22 mouse cellular contexts compared by ENCODE assay signal in the genomic region with DNA sequence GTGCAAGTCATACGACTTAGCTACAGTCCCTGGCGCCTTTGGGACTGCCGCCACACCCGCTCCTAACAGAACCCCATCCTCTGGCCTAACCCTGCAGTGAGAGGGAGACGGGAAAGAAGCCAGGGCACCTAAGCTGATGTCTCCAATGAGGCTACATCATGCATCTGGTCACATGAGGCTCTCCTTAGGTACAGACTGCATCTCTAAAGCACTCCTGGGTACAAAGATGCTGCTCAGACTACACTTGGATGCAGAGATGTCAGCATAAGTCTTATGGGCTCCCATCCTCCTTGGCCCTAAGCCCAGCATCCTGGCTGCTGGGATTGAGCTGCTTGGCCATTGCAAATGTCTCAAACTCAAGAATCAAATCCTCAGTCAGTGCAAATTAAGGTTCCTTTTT. TPM values are rescaled to one million over a fixed set of nuclear protein-coding genes. Genes with fewer than 3 reads are reported as not detected.
A peak's percentile ranks its signal among the peaks of the same experiment; 100 is the strongest.
DNase-seq lines count a peak whose midpoint lies in the region; ATAC-seq and TF ChIP-seq lines count a peak whose summit lies in the region.
"Had no signal": no experiment of that assay in that cellular context is flagged by ENCODE, and none has a peak within 500 bp of the region (broad histone marks: within the 10 kb centered on the region; RNA-seq: fewer than 3 reads in every experiment).

No protein-coding gene starts in this region.

- H3K27ac ChIP-seq in embryonic facial prominence, embryonic 10.5 days (replicated peaks), result no peak overlapping the region
- H3K27ac ChIP-seq: forebrain, embryonic 15.5 days; heart, adult 2 months; heart, embryonic 15.5 days; hindbrain, embryonic 13.5 days; hindbrain, postnatal 0 days had no signal

- no peaks in the 10 kb centered on the region for H3K79me3 ChIP-seq in C2C12 (ENCODE audit: low read depth)

- peak overlapping the region; percentile 52 for H3K4me3 ChIP-seq in erythroblast, embryonic 14.5 days (replicated peaks)
- H3K4me3 ChIP-seq in C2C12 (ENCODE audit: insufficient read depth, poor library complexity, severe bottlenecking), result no peak overlapping the region
- no peak overlapping the region for H3K4me3 ChIP-seq in embryonic facial prominence, embryonic 10.5 days
- H3K4me3 ChIP-seq: forebrain, embryonic 15.5 days; heart, adult 2 months; heart, embryonic 15.5 days; hindbrain, embryonic 13.5 days had no signal

- ATAC-seq in erythroblast, adult 5-6 weeks (replicated peaks; ENCODE audit: low FRiP score, poor library complexity, severe bottlenecking), result no peak
- no peak for ATAC-seq in CD4-positive, CD25-positive, alpha-beta regulatory T cell, adult 4 months
- ATAC-seq: activated CD4-positive, CD25-positive, alpha-beta regulatory T cell, adult 4 months; forebrain, embryonic 15.5 days; hindbrain, postnatal 0 days had no signal

- H3K79me2 ChIP-seq in C2C12 (ENCODE audit: control insufficient read depth, insufficient read depth), result peaks cover 38% of the 10 kb centered on the region

- no peak for TF ChIP-seq CTCF in C2C12 (IDR thresholded peaks at IDR 0.05; ENCODE audit: control insufficient read depth, insufficient read depth, insufficient read length)

- no peak overlapping the region for H3ac ChIP-seq in C2C12 (ENCODE audit: control insufficient read depth, insufficient read length, low read depth)

- H3K4me1 ChIP-seq in erythroblast, embryonic 14.5 days (ENCODE audit: control insufficient read depth), result peaks cover 67% of the 10 kb centered on the region
- H3K4me1 ChIP-seq in embryonic facial prominence, embryonic 10.5 days, result no peaks in the 10 kb centered on the region
- H3K4me1 ChIP-seq: forebrain, embryonic 15.5 days; hindbrain, embryonic 13.5 days had no signal

- peaks cover 30% of the 10 kb centered on the region for H3K36me3 ChIP-seq in erythroblast, embryonic 14.5 days (ENCODE audit: control insufficient read depth)
- no peaks in the 10 kb centered on the region for H3K36me3 ChIP-seq in C2C12 (ENCODE audit: control insufficient read depth, insufficient read depth)
- peaks cover 7% of the 10 kb centered on the region for H3K36me3 ChIP-seq in embryonic facial prominence, embryonic 10.5 days (replicated peaks)
- H3K36me3 ChIP-seq: forebrain, embryonic 15.5 days had no signal

- DNase-seq in 416B (ENCODE audit: low read depth), result peak; percentile 83
- DNase-seq in c-Kit-positive CD71-positive TER-119-positive erythroid progenitor cells, embryonic 14.5 days (ENCODE audit: low spot score), result peak; percentile 50
- no peak for DNase-seq in embryonic facial prominence, embryonic 10.5 days (ENCODE audit: low spot score)
- DNase-seq in lung, adult 18-20 months, result no peak
- DNase-seq: adrenal gland, postnatal 14 days; B cell, adult 2 months; cerebellum, adult 2 months; cerebellum, postnatal 25 days; gastrocnemius, postnatal 36 days; heart, adult 2 months; heart, postnatal 14 days; kidney, adult 18-20 months had no signal

- no peaks in the 10 kb centered on the region for H3K27me3 ChIP-seq in erythroblast, embryonic 14.5 days (ENCODE audit: control insufficient read depth)
- no peaks in the 10 kb centered on the region for H3K27me3 ChIP-seq in C2C12 (ENCODE audit: control insufficient read depth, insufficient read depth, insufficient read length)
- H3K27me3 ChIP-seq in embryonic facial prominence, embryonic 10.5 days (replicated peaks; ENCODE audit: low read depth, poor library complexity, severe bottlenecking), result no peaks in the 10 kb centered on the region
- H3K27me3 ChIP-seq: CH12.LX; forebrain, embryonic 15.5 days; heart, embryonic 15.5 days; hindbrain, embryonic 13.5 days had no signal

- H3K9me3 ChIP-seq in erythroblast, embryonic 14.5 days (ENCODE audit: control insufficient read depth, low read length), result no peaks in the 10 kb centered on the region
- H3K9me3 ChIP-seq in embryonic facial prominence, embryonic 10.5 days, result 0 out of 2 replicates have a peak, but pooled peaks cover 2% of the 10 kb centered on the region
- H3K9me3 ChIP-seq: forebrain, embryonic 15.5 days; heart, embryonic 15.5 days; hindbrain, embryonic 13.5 days had no signal

- WGBS in embryonic facial prominence, embryonic 10.5 days, result 96% methylated on average over 5 of the region's 5 CpGs

TF ChIP-seq in C2C12, 6 proteins besides CTCF, POLR2A, EP300 and RAD21:
- TF ChIP-seq MYOG (IDR thresholded peaks at IDR 0.05; ENCODE audit: control insufficient read depth, extremely low read depth, insufficient read length) (no peak), FOSL1 (IDR thresholded peaks at IDR 0.05; ENCODE audit: insufficient read depth, low read length, poor library complexity, severe bottlenecking) (no peak), MAX (IDR thresholded peaks at IDR 0.05) (no peak), USF1 (IDR thresholded peaks at IDR 0.05; ENCODE audit: low read depth) (peak; percentile 23), CEBPB (IDR thresholded peaks at IDR 0.05; ENCODE audit: low read depth) (no peak)

RNA-seq across cellular contexts. Expression of a gene that starts 10.0 kb away (rescaled TPM):
- 3.7 and 4.8 TPM in 2 replicates for polyA plus RNA-seq in erythroblast, embryonic 14.5 days (2012)
- total RNA-seq in erythroblast, adult 5-6 weeks (2015; ENCODE audit: low replicate concordance), result 27.1 and 37.8 TPM in 2 replicates
- total RNA-seq in erythroblast, adult 5-6 weeks (2017; ENCODE audit: low replicate concordance), result 26.2 and 29.1 TPM in 2 replicates
- 56.9 TPM for polyA plus RNA-seq in C2C12 (2012; fragmentation: generic; extraction: Trizol)
- polyA plus RNA-seq in CD4-positive, CD25-positive, alpha-beta regulatory T cell, adult 4 months (2017; shearing (Covaris generic)), result 10 to 100 TPM; 19.0 to 28.0 TPM
- 42.7 and 45.6 TPM in 2 replicates for polyA plus RNA-seq in embryonic facial prominence, embryonic 10.5 days (2016; fragmentation: Nextera tagmentation; extraction: Ambion mirVana)

RNA-seq across cellular contexts. Expression of a gene that starts 39.3 kb away (rescaled TPM):
- 0.52 and 0.53 TPM in 2 replicates for polyA plus RNA-seq in erythroblast, embryonic 14.5 days (2012)
- total RNA-seq in erythroblast, adult 5-6 weeks (2015; ENCODE audit: low replicate concordance), result 13.2 and 15.0 TPM in 2 replicates
- 15.6 and 29.0 TPM in 2 replicates for total RNA-seq in erythroblast, adult 5-6 weeks (2017; ENCODE audit: low replicate concordance)
- 7.3 TPM for polyA plus RNA-seq in C2C12 (2012; fragmentation: generic; extraction: Trizol)
- polyA plus RNA-seq in CD4-positive, CD25-positive, alpha-beta regulatory T cell, adult 4 months (2017; shearing (Covaris generic)), result 10 to 100 TPM; 22.8 to 28.8 TPM
- 28.4 and 31.3 TPM in 2 replicates for polyA plus RNA-seq in embryonic facial prominence, embryonic 10.5 days (2016; fragmentation: Nextera tagmentation; extraction: Ambion mirVana)

Comparison
In these comparisons a context has a peak if more than half of its experiments do, and no peak if none do; other contexts are left out.
1. DNase-seq: peak in 416B (single experiment) and c-Kit-positive CD71-positive TER-119-positive erythroid progenitor cells, embryonic 14.5 days (single experiment); none in embryonic facial prominence, embryonic 10.5 days (single experiment) and lung, adult 18-20 months (0 of 2).